Mouse (Mus musculus): ENCODE measurements around the gene Golga2. TPM values are rescaled to one million over a fixed set of nuclear protein-coding genes. Genes with fewer than 3 reads are reported as not detected.
A peak's percentile ranks its signal among the peaks of the same experiment; 100 is the strongest.
"Not testable (repeated sequence)": the region's sequence is repeated elsewhere in the genome, so short reads cannot be mapped to it uniquely, and the experiment has no call there.

Gene Golga2
- polyA plus RNA-seq, 1 experiment: 74.0 TPM

- Histone ChIP-seq H3K4me1 (ENCODE audit: control insufficient read depth, insufficient read depth, low read length) (peaks cover 12% of the 10 kb centered on the region), H3K27ac (ENCODE audit: insufficient read depth, low read length) (no peak overlapping the region), H3K27me3 (ENCODE audit: control insufficient read depth, insufficient read depth, low read length) (no peaks in the 10 kb centered on the region), H3K4me3 (replicated peaks; ENCODE audit: insufficient read depth, low read depth, low read length) (no peak overlapping the region)
- 8% methylated on average over 8 of the region's 8 CpGs for WGBS
- peak; percentile 62 to 81 for DNase-seq
- no peak for TF ChIP-seq POLR2A (IDR thresholded peaks at IDR 0.05; ENCODE audit: borderline replicate concordance, insufficient read depth, low read length)
- TF ChIP-seq CTCF (IDR thresholded peaks at IDR 0.05; ENCODE audit: borderline replicate concordance, insufficient read depth, low read depth, low read length): no peak
These were observed 7.2 kb downstream of the Golga2 start for GRCm38 (mm10) chr2:32294348-32294747.

- DNase-seq: no peak
These were observed 8.1 kb downstream of the Golga2 start for GRCm38 (mm10) chr2:32295285-32295684.

GRCm38 (mm10) chr2:32295842-32296241 lies 8.7 kb downstream of the Golga2 start:
- DNase-seq: peak in 1 of 2 experiments; percentile 45
- H3K27me3 ChIP-seq (ENCODE audit: control insufficient read depth, insufficient read depth, low read length); H3K4me3 ChIP-seq (replicated peaks; ENCODE audit: insufficient read depth, low read depth, low read length); H3K27ac ChIP-seq (ENCODE audit: insufficient read depth, low read length): not testable (repeated sequence)
- peaks cover 12% of the 10 kb centered on the region for H3K4me1 ChIP-seq (ENCODE audit: control insufficient read depth, insufficient read depth, low read length)
- WGBS: 46% methylated on average over 2 of the region's 2 CpGs

More at GRCm38 (mm10) chr2:32295285-32295684, 8.1 kb downstream of the Golga2 start:
- Histone ChIP-seq H3K4me1 (ENCODE audit: control insufficient read depth, insufficient read depth, low read length) (peaks cover 12% of the 10 kb centered on the region), H3K4me3 (replicated peaks; ENCODE audit: insufficient read depth, low read depth, low read length) (no peak overlapping the region), H3K27me3 (ENCODE audit: control insufficient read depth, insufficient read depth, low read length) (no peaks in the 10 kb centered on the region), H3K27ac (ENCODE audit: insufficient read depth, low read length) (no peak overlapping the region)
- no peak for TF ChIP-seq POLR2A (IDR thresholded peaks at IDR 0.05; ENCODE audit: borderline replicate concordance, insufficient read depth, low read length)
- no peak for TF ChIP-seq CTCF (IDR thresholded peaks at IDR 0.05; ENCODE audit: borderline replicate concordance, insufficient read depth, low read depth, low read length)
- 91% methylated on average over 3 of the region's 3 CpGs for WGBS

GRCm38 (mm10) chr2:32299469-32299868 lies 12.3 kb downstream of the Golga2 start:
- peaks cover 8% of the 10 kb centered on the region for H3K4me1 ChIP-seq (ENCODE audit: control insufficient read depth, insufficient read depth, low read length)
- TF ChIP-seq CTCF (IDR thresholded peaks at IDR 0.05; ENCODE audit: borderline replicate concordance, insufficient read depth, low read depth, low read length) (no peak), POLR2A (IDR thresholded peaks at IDR 0.05; ENCODE audit: borderline replicate concordance, insufficient read depth, low read length) (no peak)
- 89% methylated on average over 4 of the region's 4 CpGs for WGBS
- H3K4me3 ChIP-seq (replicated peaks; ENCODE audit: insufficient read depth, low read depth, low read length): no peak overlapping the region
- DNase-seq: no peak
- no peaks in the 10 kb centered on the region for H3K27me3 ChIP-seq (ENCODE audit: control insufficient read depth, insufficient read depth, low read length)
- H3K27ac ChIP-seq (ENCODE audit: insufficient read depth, low read length): no peak overlapping the region

- no peaks in the 10 kb centered on the region for H3K27me3 ChIP-seq (ENCODE audit: control insufficient read depth, insufficient read depth, low read length)
- H3K4me1 ChIP-seq (ENCODE audit: control insufficient read depth, insufficient read depth, low read length): peaks cover 5% of the 10 kb centered on the region
- TF ChIP-seq CTCF (IDR thresholded peaks at IDR 0.05; ENCODE audit: borderline replicate concordance, insufficient read depth, low read depth, low read length): no peak
- no peak for TF ChIP-seq POLR2A (IDR thresholded peaks at IDR 0.05; ENCODE audit: borderline replicate concordance, insufficient read depth, low read length)
- no peak overlapping the region for H3K4me3 ChIP-seq (replicated peaks; ENCODE audit: insufficient read depth, low read depth, low read length)
- DNase-seq: no peak
- no peak overlapping the region for H3K27ac ChIP-seq (ENCODE audit: insufficient read depth, low read length)
- 85% methylated on average over 10 of the region's 10 CpGs for WGBS
These were observed 15.8 kb downstream of the Golga2 start for GRCm38 (mm10) chr2:32302952-32303351.

GRCm38 (mm10) chr2:32304145-32304832 lies 17.1 kb downstream of the Golga2 start:
- Histone ChIP-seq H3K4me1 (ENCODE audit: control insufficient read depth, insufficient read depth, low read length) (peaks cover 17% of the 10 kb centered on the region), H3K27me3 (ENCODE audit: control insufficient read depth, insufficient read depth, low read length) (no peaks in the 10 kb centered on the region), H3K4me3 (replicated peaks; ENCODE audit: insufficient read depth, low read depth, low read length) (no peak overlapping the region), H3K27ac (ENCODE audit: insufficient read depth, low read length) (peak overlapping the region; percentile 1; the same call in 1 of the 2 replicates)
- 0 out of 2 replicates have a peak, but pooled peaks have one; percentile 16 for TF ChIP-seq POLR2A (IDR thresholded peaks at IDR 0.05; ENCODE audit: borderline replicate concordance, insufficient read depth, low read length)
- peak; percentile 96 for TF ChIP-seq CTCF (IDR thresholded peaks at IDR 0.05; ENCODE audit: borderline replicate concordance, insufficient read depth, low read depth, low read length)
- peak; percentile 81 to 86 for DNase-seq
- WGBS: 36% methylated on average over 8 of the region's 8 CpGs

GRCm38 (mm10) chr2:32305668-32306067 lies 18.5 kb downstream of the Golga2 start:
- DNase-seq: no peak
- peaks cover 29% of the 10 kb centered on the region for H3K4me1 ChIP-seq (ENCODE audit: control insufficient read depth, insufficient read depth, low read length)
- TF ChIP-seq CTCF (IDR thresholded peaks at IDR 0.05; ENCODE audit: borderline replicate concordance, insufficient read depth, low read depth, low read length): no peak
- TF ChIP-seq POLR2A (IDR thresholded peaks at IDR 0.05; ENCODE audit: borderline replicate concordance, insufficient read depth, low read length): no peak
- no peak overlapping the region for H3K4me3 ChIP-seq (replicated peaks; ENCODE audit: insufficient read depth, low read depth, low read length)
- no peaks in the 10 kb centered on the region for H3K27me3 ChIP-seq (ENCODE audit: control insufficient read depth, insufficient read depth, low read length)
- 0 out of 2 replicates have a peak overlapping the region, but pooled peaks have one; percentile 4 for H3K27ac ChIP-seq (ENCODE audit: insufficient read depth, low read length)
- 64% methylated on average over 5 of the region's 5 CpGs for WGBS

- Histone ChIP-seq H3K4me1 (ENCODE audit: control insufficient read depth, insufficient read depth, low read length) (peaks cover 29% of the 10 kb centered on the region), H3K27me3 (ENCODE audit: control insufficient read depth, insufficient read depth, low read length) (no peaks in the 10 kb centered on the region), H3K27ac (ENCODE audit: insufficient read depth, low read length) (0 out of 2 replicates have a peak overlapping the region, but pooled peaks have one; percentile 4), H3K4me3 (replicated peaks; ENCODE audit: insufficient read depth, low read depth, low read length) (no peak overlapping the region)
- TF ChIP-seq POLR2A (IDR thresholded peaks at IDR 0.05; ENCODE audit: borderline replicate concordance, insufficient read depth, low read length) (no peak), CTCF (IDR thresholded peaks at IDR 0.05; ENCODE audit: borderline replicate concordance, insufficient read depth, low read depth, low read length) (no peak)
- 61% methylated on average over 9 of the region's 9 CpGs for WGBS
- DNase-seq: no peak
These were observed 19.0 kb downstream of the Golga2 start for GRCm38 (mm10) chr2:32306176-32306575.
